In the genomic region with DNA sequence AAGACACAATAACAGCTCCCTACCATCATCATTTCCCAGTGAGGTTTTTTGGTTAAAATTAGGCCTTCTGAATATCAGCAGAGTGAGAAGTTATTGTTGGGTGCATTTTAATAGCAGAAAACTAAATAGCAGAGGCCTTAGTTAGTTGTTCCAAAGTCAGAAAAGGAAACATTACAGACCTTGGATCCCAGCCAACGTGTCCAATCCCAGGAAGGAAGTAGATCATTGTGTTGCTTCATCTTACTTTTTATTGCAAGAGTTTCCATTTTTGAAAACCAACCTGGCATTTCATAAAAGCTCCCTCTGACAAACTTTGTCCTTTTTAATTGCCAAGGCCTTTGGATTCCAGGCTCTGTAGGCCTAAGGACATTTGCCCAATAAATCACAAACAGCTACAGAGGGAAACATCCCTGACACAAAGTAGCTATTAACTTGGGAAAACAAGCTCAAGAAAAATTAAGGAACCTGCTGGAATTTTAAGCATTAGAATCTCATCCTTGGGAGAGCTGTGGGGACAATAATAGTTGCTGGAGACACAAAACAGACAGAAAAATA, we compare ENCODE assay signal across 9 mouse cellular contexts. TPM values are rescaled to one million over a fixed set of nuclear protein-coding genes. Genes with fewer than 3 reads are reported as not detected.
A peak's percentile ranks its signal among the peaks of the same experiment; 100 is the strongest.
DNase-seq lines count a peak whose midpoint lies in the region; ATAC-seq and TF ChIP-seq lines count a peak whose summit lies in the region.
"Had no signal": no experiment of that assay in that cellular context is flagged by ENCODE, and none has a peak within 500 bp of the region (broad histone marks: within the 10 kb centered on the region; RNA-seq: fewer than 3 reads in every experiment).

No protein-coding gene starts in this region.

- H3K27ac ChIP-seq in MEL (ENCODE audit: control insufficient read depth, low read depth, low read length), result no peak overlapping the region
- no peak overlapping the region for H3K27ac ChIP-seq in hindbrain, embryonic 16.5 days (ENCODE audit: low read depth, low read length)
- H3K27ac ChIP-seq: embryonic facial prominence, embryonic 12.5 days had no signal

- no peak overlapping the region for H3K9ac ChIP-seq in MEL (ENCODE audit: control insufficient read depth, low read depth, low read length, poor library complexity, severe bottlenecking)
- no peak overlapping the region for H3K9ac ChIP-seq in hindbrain, embryonic 16.5 days (ENCODE audit: low read depth, low read length)
- H3K9ac ChIP-seq: embryonic facial prominence, embryonic 12.5 days had no signal

- TF ChIP-seq CTCF in MEL (IDR thresholded peaks at IDR 0.05 in 2 of 3, conservative IDR thresholded peaks at IDR 0.05 in 1 of 3; ENCODE audit: control insufficient read depth in 1 of 3, insufficient read depth in 1 of 3, low read depth in 2 of 3, low read length in 3 of 3, poor library complexity in 1 of 3, severe bottlenecking in 1 of 3), result no peak

- TF ChIP-seq POLR2A in MEL (IDR thresholded peaks at IDR 0.05; ENCODE audit: control insufficient read depth in 1 of 2, insufficient read depth in 1 of 2, low read depth in 1 of 2, low read length in 2 of 2, poor library complexity in 1 of 2), result no peak

- peak; percentile 54 for DNase-seq in 3T3-L1 (ENCODE audit: low read depth, low spot score)
- DNase-seq in MEL (ENCODE audit: low read depth, low spot score), result peak; percentile 46
- peak; percentile 41 for DNase-seq in gastrocnemius, postnatal 10 days
- DNase-seq in large intestine, adult 2 months (ENCODE audit: low read depth, low spot score), result peak; percentile 42
- DNase-seq in left cerebral cortex, adult 11 months (ENCODE audit: low spot score), result no peak

- TF ChIP-seq EP300 in MEL (IDR thresholded peaks at IDR 0.05; ENCODE audit: low read depth in 1 of 2, low read length in 2 of 2), result no peak

- H3K36me3 ChIP-seq in MEL (ENCODE audit: control insufficient read depth in 1 of 2, insufficient read depth in 2 of 2, low read length in 2 of 2), result peaks cover 0 to 5% of the 10 kb centered on the region in 2 experiments; a peak in 2 of 4 replicates
- no peaks in the 10 kb centered on the region for H3K36me3 ChIP-seq in hindbrain, embryonic 16.5 days (ENCODE audit: control insufficient read depth, insufficient read depth, low read length)
- H3K36me3 ChIP-seq: embryonic facial prominence, embryonic 12.5 days had no signal

- H3K4me1 ChIP-seq in MEL (ENCODE audit: control insufficient read depth in 1 of 2, insufficient read depth in 2 of 2, low read length in 2 of 2), result peaks cover 0 to 3% of the 10 kb centered on the region in 2 experiments; a peak in 2 of 4 replicates
- H3K4me1 ChIP-seq in hindbrain, embryonic 16.5 days (ENCODE audit: control insufficient read depth, insufficient read depth, low read depth, low read length), result no peaks in the 10 kb centered on the region
- H3K4me1 ChIP-seq: embryonic facial prominence, embryonic 12.5 days had no signal

- 8% methylated on average over 1 of the region's 1 CpGs for WGBS in large intestine, adult 2 months
- 58% methylated on average over 1 of the region's 1 CpGs for WGBS in hindbrain, embryonic 16.5 days

- H3K27me3 ChIP-seq in MEL (ENCODE audit: control insufficient read depth in 1 of 2, insufficient read depth in 2 of 2, low read length in 2 of 2), result no peaks in the 10 kb centered on the region
- H3K27me3 ChIP-seq in hindbrain, embryonic 16.5 days (replicated peaks; ENCODE audit: control insufficient read depth, insufficient read depth, low read length), result no peaks in the 10 kb centered on the region
- H3K27me3 ChIP-seq: embryonic facial prominence, embryonic 12.5 days had no signal

- H3K4me3 ChIP-seq in MEL (ENCODE audit: control insufficient read depth in 1 of 2, insufficient read depth in 1 of 2, low read depth in 2 of 2, low read length in 2 of 2), result no peak overlapping the region
- no peak overlapping the region for H3K4me3 ChIP-seq in hindbrain, embryonic 16.5 days (ENCODE audit: low read length)
- H3K4me3 ChIP-seq: embryonic facial prominence, embryonic 12.5 days had no signal

- H3K79me2 ChIP-seq in MEL (ENCODE audit: control insufficient read depth, insufficient read depth, low read length, poor library complexity), result no peaks in the 10 kb centered on the region

- H3K9me3 ChIP-seq in MEL (replicated peaks; ENCODE audit: insufficient read depth, low read length), result no peaks in the 10 kb centered on the region
- H3K9me3 ChIP-seq in hindbrain, embryonic 16.5 days (ENCODE audit: control insufficient read depth, low read length), result no peaks in the 10 kb centered on the region
- H3K9me3 ChIP-seq: embryonic facial prominence, embryonic 12.5 days had no signal

- ATAC-seq in hindbrain, embryonic 16.5 days, result no peak
- no peak for ATAC-seq in erythroblast, adult 5-6 weeks (replicated peaks; ENCODE audit: low FRiP score, poor library complexity, severe bottlenecking)
- ATAC-seq: intestine, postnatal 0 days had no signal

- TF ChIP-seq RAD21 in MEL (IDR thresholded peaks at IDR 0.05; ENCODE audit: low read depth, low read length), result no peak

- H3K4me2 ChIP-seq in hindbrain, embryonic 16.5 days (ENCODE audit: low read length), result no peak overlapping the region
- H3K4me2 ChIP-seq: embryonic facial prominence, embryonic 12.5 days had no signal

TF ChIP-seq in MEL, 35 proteins besides CTCF, POLR2A, EP300 and RAD21:
- TF ChIP-seq ELF1 (IDR thresholded peaks at IDR 0.05; ENCODE audit: low read depth, low read length), result no peak
- no peak for TF ChIP-seq ZNF384 (IDR thresholded peaks at IDR 0.05; ENCODE audit: low read depth, low read length)
- no peak for TF ChIP-seq MYB (IDR thresholded peaks at IDR 0.05; ENCODE audit: low read depth, low read length)
- TF ChIP-seq MYC (IDR thresholded peaks at IDR 0.05; ENCODE audit: low read depth, low read length), result no peak
- no peak for TF ChIP-seq POLR2AphosphoS2 (IDR thresholded peaks at IDR 0.05; ENCODE audit: low read length)
TF ChIP-seq in MEL: peak in this region for 0.

RNA-seq across cellular contexts. Expression of gene Mbnl1, which starts 34.9 kb away (rescaled TPM):
- total RNA-seq in MEL (2012; rRNA removed), result 323 and 341 TPM in 2 replicates
- polyA plus RNA-seq in MEL (2012; ENCODE audit: insufficient read depth in 1 of 2, insufficient read length in 2 of 2, low read depth in 1 of 2, low replicate concordance in 2 of 2, missing spikeins in 1 of 2), result 100 to 1,000 TPM; 250 to 371 TPM
- total RNA-seq in gastrocnemius, postnatal 10 days (2021), result 100 to 1,000 TPM; 234 to 262 TPM
- polyA plus RNA-seq in large intestine, adult 2 months (2012; rRNA removed), result 30.5 and 62.8 TPM in 2 replicates
- 45.0 and 54.3 TPM in 2 replicates for polyA plus RNA-seq in hindbrain, embryonic 16.5 days (2015; fragmentation: Nextera tagmentation; extraction: Ambion mirVana)
- 251 and 271 TPM in 2 replicates for total RNA-seq in erythroblast, adult 5-6 weeks (2015; ENCODE audit: low replicate concordance)
- 225 and 231 TPM in 2 replicates for total RNA-seq in erythroblast, adult 5-6 weeks (2017; ENCODE audit: low replicate concordance)
